Comparison of ENCODE assay signal across 8 mouse cellular contexts in the genomic region with DNA sequence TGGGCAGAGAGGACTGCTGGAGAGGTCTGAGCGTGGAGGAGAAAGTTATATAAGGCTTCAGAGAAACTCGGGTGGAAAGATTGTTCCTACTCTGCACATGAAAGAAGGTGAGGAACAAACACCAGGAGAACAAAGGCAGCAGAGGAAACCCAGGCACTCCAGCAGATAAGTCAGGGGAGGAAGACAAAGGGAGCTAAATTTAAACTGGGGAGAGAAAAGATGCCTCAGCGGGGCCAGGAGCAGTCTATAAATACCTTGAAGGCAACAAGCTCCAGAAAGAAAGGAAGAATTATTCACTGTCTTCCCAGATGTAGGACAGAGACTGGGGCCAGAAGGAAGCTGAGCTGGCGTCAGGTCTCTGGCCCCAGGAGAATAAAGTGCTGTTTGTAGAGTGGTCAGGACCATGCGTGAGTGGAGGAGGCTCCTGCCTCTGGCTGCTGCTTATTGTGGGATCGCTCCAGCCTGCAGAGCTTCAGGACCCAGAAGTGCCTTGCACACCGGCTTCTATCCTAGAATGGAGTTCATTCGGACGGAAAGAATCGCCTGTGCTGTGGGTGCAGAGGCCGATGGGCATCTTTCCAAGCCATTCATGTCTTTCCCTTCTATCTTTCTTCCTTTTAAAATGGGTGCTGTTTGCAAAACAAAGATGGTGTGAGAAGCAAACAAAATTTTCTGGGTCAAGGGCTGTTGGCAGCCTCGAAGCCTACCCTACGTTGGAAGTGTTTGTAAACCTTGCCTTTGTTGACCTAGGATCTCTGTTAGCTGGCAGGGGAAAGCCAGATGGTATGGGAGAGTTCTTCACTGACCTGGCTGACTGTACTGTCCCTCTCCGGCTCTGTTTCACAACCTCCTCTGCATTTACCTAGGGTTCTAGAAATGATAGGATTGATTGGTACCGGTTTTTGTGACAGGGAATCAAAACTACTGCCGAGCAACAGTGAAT. TPM values are rescaled to one million over a fixed set of nuclear protein-coding genes. Genes with fewer than 3 reads are reported as not detected.
DNase-seq lines count a peak whose midpoint lies in the region; ATAC-seq lines count a peak whose summit lies in the region.
"Had no signal": no experiment of that assay in that cellular context is flagged by ENCODE, and none has a peak within 500 bp of the region (broad histone marks: within the 10 kb centered on the region; RNA-seq: fewer than 3 reads in every experiment).

No protein-coding gene starts in this region.

- H3K4me2 ChIP-seq in midbrain, embryonic 12.5 days (replicated peaks) = no peak overlapping the region
- H3K4me2 ChIP-seq in midbrain, embryonic 15.5 days = no peak overlapping the region
- peak overlapping the region; percentile 0; the same call in 1 of the 2 replicates for H3K4me2 ChIP-seq in neural tube, embryonic 15.5 days
- H3K4me2 ChIP-seq in midbrain, embryonic 13.5 days (replicated peaks) = no peak overlapping the region
- H3K4me2 ChIP-seq: neural tube, embryonic 12.5 days had no signal

- no peaks in the 10 kb centered on the region for H3K27me3 ChIP-seq in midbrain, embryonic 12.5 days
- H3K27me3 ChIP-seq in midbrain, embryonic 15.5 days (replicated peaks) = no peaks in the 10 kb centered on the region
- H3K27me3 ChIP-seq in neural tube, embryonic 15.5 days (replicated peaks) = no peaks in the 10 kb centered on the region
- no peaks in the 10 kb centered on the region for H3K27me3 ChIP-seq in midbrain, embryonic 13.5 days
- H3K27me3 ChIP-seq: neural tube, embryonic 12.5 days had no signal

- 0 out of 2 replicates have a peak, but pooled peaks have one; percentile 30 for ATAC-seq in midbrain, embryonic 12.5 days (ENCODE audit: low FRiP score, low read depth)
- ATAC-seq in midbrain, embryonic 15.5 days (replicated peaks) = no peak; the same call in 1 of the 2 replicates
- no peak for ATAC-seq in neural tube, embryonic 15.5 days (ENCODE audit: low FRiP score)
- ATAC-seq in midbrain, embryonic 13.5 days = no peak

- no peak overlapping the region for H3K4me3 ChIP-seq in midbrain, embryonic 12.5 days
- no peak overlapping the region for H3K4me3 ChIP-seq in midbrain, embryonic 15.5 days
- H3K4me3 ChIP-seq in neural tube, embryonic 15.5 days (replicated peaks) = no peak overlapping the region
- no peak overlapping the region for H3K4me3 ChIP-seq in midbrain, embryonic 13.5 days (replicated peaks)
- H3K4me3 ChIP-seq: neural tube, embryonic 12.5 days had no signal

- H3K4me1 ChIP-seq in midbrain, embryonic 12.5 days = peaks cover 4% of the 10 kb centered on the region; the same call in 1 of the 2 replicates
- 0 out of 2 replicates have a peak, but pooled peaks cover 3% of the 10 kb centered on the region for H3K4me1 ChIP-seq in midbrain, embryonic 15.5 days
- peaks cover 7% of the 10 kb centered on the region for H3K4me1 ChIP-seq in neural tube, embryonic 15.5 days
- H3K4me1 ChIP-seq in midbrain, embryonic 13.5 days (replicated peaks) = 0 out of 2 replicates have a peak, but pooled peaks cover 5% of the 10 kb centered on the region
- H3K4me1 ChIP-seq: neural tube, embryonic 12.5 days had no signal

- no peak overlapping the region for H3K27ac ChIP-seq in midbrain, embryonic 12.5 days (replicated peaks)
- H3K27ac ChIP-seq in midbrain, embryonic 15.5 days = no peak overlapping the region
- H3K27ac ChIP-seq in neural tube, embryonic 15.5 days (replicated peaks) = no peak overlapping the region
- no peak overlapping the region for H3K27ac ChIP-seq in midbrain, embryonic 13.5 days
- H3K27ac ChIP-seq: neural tube, embryonic 12.5 days had no signal

- no peak overlapping the region for H3K9ac ChIP-seq in midbrain, embryonic 12.5 days (replicated peaks)
- H3K9ac ChIP-seq in midbrain, embryonic 15.5 days = no peak overlapping the region
- H3K9ac ChIP-seq in neural tube, embryonic 15.5 days (replicated peaks) = no peak overlapping the region
- H3K9ac ChIP-seq in midbrain, embryonic 13.5 days (replicated peaks) = no peak overlapping the region
- H3K9ac ChIP-seq: neural tube, embryonic 12.5 days had no signal

- H3K9me3 ChIP-seq in midbrain, embryonic 12.5 days = no peaks in the 10 kb centered on the region
- H3K9me3 ChIP-seq in midbrain, embryonic 15.5 days = no peaks in the 10 kb centered on the region
- no peaks in the 10 kb centered on the region for H3K9me3 ChIP-seq in neural tube, embryonic 15.5 days (replicated peaks)
- H3K9me3 ChIP-seq in midbrain, embryonic 13.5 days = no peaks in the 10 kb centered on the region
- H3K9me3 ChIP-seq: neural tube, embryonic 12.5 days had no signal

- 50% methylated on average over 16 of the region's 16 CpGs for WGBS in midbrain, embryonic 12.5 days
- WGBS in midbrain, embryonic 15.5 days = 41% methylated on average over 16 of the region's 16 CpGs
- WGBS in neural tube, embryonic 15.5 days = 34% methylated on average over 16 of the region's 16 CpGs
- 49% methylated on average over 16 of the region's 16 CpGs for WGBS in midbrain, embryonic 13.5 days

- H3K36me3 ChIP-seq in midbrain, embryonic 12.5 days = no peaks in the 10 kb centered on the region
- H3K36me3 ChIP-seq in midbrain, embryonic 15.5 days (replicated peaks) = no peaks in the 10 kb centered on the region
- no peaks in the 10 kb centered on the region for H3K36me3 ChIP-seq in neural tube, embryonic 15.5 days
- no peaks in the 10 kb centered on the region for H3K36me3 ChIP-seq in midbrain, embryonic 13.5 days
- H3K36me3 ChIP-seq: neural tube, embryonic 12.5 days had no signal

- peak; percentile 52 for DNase-seq in heart, adult 8-10 months (ENCODE audit: low spot score)
- peak; percentile 45 for DNase-seq in kidney, adult 9 months
- no peak for DNase-seq in gastrocnemius, postnatal 10 days

RNA-seq across cellular contexts. Expression of gene Lrrc55, which starts 55.6 kb away (rescaled TPM):
- 2.1 and 2.9 TPM in 2 replicates for polyA plus RNA-seq in midbrain, embryonic 12.5 days (2016; fragmentation: Nextera tagmentation; extraction: Ambion mirVana)
- 14.5 and 15.0 TPM in 2 replicates for polyA plus RNA-seq in midbrain, embryonic 15.5 days (2015; fragmentation: Nextera tagmentation; extraction: Ambion mirVana)
- 1 to 10 TPM in 3 of 4 experiments, under 1 TPM in 1; 0.84 to 2.4 (median 2.0) TPM for total RNA-seq in heart, adult 8-10 months (2022)
- polyA plus RNA-seq in neural tube, embryonic 15.5 days (2015; fragmentation: Nextera tagmentation; extraction: Ambion mirVana) = 9.5 and 9.6 TPM in 2 replicates
- 1 to 10 TPM; 5.9 to 6.8 TPM for total RNA-seq in gastrocnemius, postnatal 10 days (2021)
- polyA plus RNA-seq in midbrain, embryonic 13.5 days (2015; fragmentation: Nextera tagmentation; extraction: Ambion mirVana) = 7.0 and 7.6 TPM in 2 replicates
